Comparison of ENCODE assay signal across 23 mouse cellular contexts in the genomic region with DNA sequence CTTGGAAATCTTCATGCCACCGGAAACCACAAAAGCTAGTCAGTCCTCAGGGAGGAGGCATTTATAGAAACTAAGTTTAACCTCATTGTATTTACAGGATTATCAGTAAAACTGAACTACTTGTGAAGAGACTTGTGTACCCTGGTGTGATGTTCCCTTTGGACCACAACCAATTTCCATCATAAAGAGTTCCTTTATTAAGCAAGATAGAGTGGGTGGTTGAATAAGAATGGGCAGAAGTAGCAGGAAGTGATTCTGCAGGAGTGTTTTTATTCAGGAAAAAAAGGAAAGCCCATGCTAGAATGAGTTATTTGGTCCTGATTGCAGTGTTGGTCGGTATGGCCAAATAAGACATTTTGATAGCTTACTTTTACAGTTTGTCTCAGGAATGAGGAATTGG.
DNase-seq lines count a peak whose midpoint lies in the region; ATAC-seq lines count a peak whose summit lies in the region.
"Had no signal": no experiment of that assay in that cellular context is flagged by ENCODE, and none has a peak within 500 bp of the region (broad histone marks: within the 10 kb centered on the region; RNA-seq: fewer than 3 reads in every experiment).

No protein-coding gene starts in this region.

- WGBS in embryonic facial prominence, embryonic 10.5 days = 69% methylated on average over 2 of the region's 2 CpGs
- 67% methylated on average over 2 of the region's 2 CpGs for WGBS in liver, embryonic 11.5 days

- H3K4me3 ChIP-seq in embryonic facial prominence, embryonic 10.5 days = no peak overlapping the region
- no peak overlapping the region for H3K4me3 ChIP-seq in liver, embryonic 11.5 days (ENCODE audit: low read depth, low read length)
- H3K4me3 ChIP-seq: embryonic facial prominence, embryonic 13.5 days; embryonic facial prominence, embryonic 15.5 days; erythroblast, embryonic 14.5 days; forebrain, embryonic 10.5 days; forebrain, embryonic 12.5 days had no signal

- H3K36me3 ChIP-seq in embryonic facial prominence, embryonic 10.5 days (replicated peaks) = no peaks in the 10 kb centered on the region
- no peaks in the 10 kb centered on the region for H3K36me3 ChIP-seq in liver, embryonic 11.5 days (ENCODE audit: control insufficient read depth, insufficient read depth, low read length)
- H3K36me3 ChIP-seq: embryonic facial prominence, embryonic 13.5 days; embryonic facial prominence, embryonic 15.5 days; forebrain, embryonic 10.5 days; forebrain, embryonic 12.5 days; G1E had no signal

- no peak for ATAC-seq in liver, embryonic 11.5 days (replicated peaks; ENCODE audit: low FRiP score)
- ATAC-seq: forebrain, embryonic 14.5 days; forebrain, embryonic 16.5 days had no signal

- no peak overlapping the region for H3K27ac ChIP-seq in embryonic facial prominence, embryonic 10.5 days (replicated peaks)
- no peak overlapping the region for H3K27ac ChIP-seq in liver, embryonic 11.5 days (ENCODE audit: low read depth, low read length)
- H3K27ac ChIP-seq: embryonic facial prominence, embryonic 13.5 days; embryonic facial prominence, embryonic 15.5 days; forebrain, embryonic 10.5 days; forebrain, embryonic 12.5 days had no signal

- no peak overlapping the region for H3K9ac ChIP-seq in liver, embryonic 11.5 days (ENCODE audit: low read depth, low read length)
- H3K9ac ChIP-seq: embryonic facial prominence, embryonic 13.5 days; embryonic facial prominence, embryonic 15.5 days; forebrain, embryonic 12.5 days had no signal

- H3K4me2 ChIP-seq in liver, embryonic 11.5 days = no peak overlapping the region
- H3K4me2 ChIP-seq: embryonic facial prominence, embryonic 13.5 days; embryonic facial prominence, embryonic 15.5 days; forebrain, embryonic 12.5 days had no signal

- no peaks in the 10 kb centered on the region for H3K27me3 ChIP-seq in embryonic facial prominence, embryonic 10.5 days (replicated peaks; ENCODE audit: low read depth, poor library complexity, severe bottlenecking)
- H3K27me3 ChIP-seq in liver, embryonic 11.5 days (replicated peaks; ENCODE audit: control insufficient read depth, insufficient read depth, low read length) = no peaks in the 10 kb centered on the region
- H3K27me3 ChIP-seq: embryonic facial prominence, embryonic 13.5 days; embryonic facial prominence, embryonic 15.5 days; forebrain, embryonic 12.5 days had no signal

- no peaks in the 10 kb centered on the region for H3K4me1 ChIP-seq in embryonic facial prominence, embryonic 10.5 days
- H3K4me1 ChIP-seq in liver, embryonic 11.5 days (replicated peaks; ENCODE audit: control insufficient read depth, insufficient read depth, low read length) = no peaks in the 10 kb centered on the region
- H3K4me1 ChIP-seq: embryonic facial prominence, embryonic 13.5 days; embryonic facial prominence, embryonic 15.5 days; forebrain, embryonic 10.5 days; forebrain, embryonic 12.5 days had no signal

- no peaks in the 10 kb centered on the region for H3K9me3 ChIP-seq in embryonic facial prominence, embryonic 10.5 days
- H3K9me3 ChIP-seq in liver, embryonic 11.5 days (ENCODE audit: control insufficient read depth, low read length) = no peaks in the 10 kb centered on the region
- H3K9me3 ChIP-seq: embryonic facial prominence, embryonic 13.5 days; embryonic facial prominence, embryonic 15.5 days; forebrain, embryonic 10.5 days; forebrain, embryonic 12.5 days had no signal

- DNase-seq in ES-CJ7 (ENCODE audit: low read depth, low spot score) (peak; percentile 82), ZHBTc4 (ENCODE audit: low read depth, low spot score) (peak; percentile 61)
- DNase-seq in Muller cell, postnatal 12 days (ENCODE audit: inconsistent ontology term) = peak; percentile 6
- no peak for DNase-seq in embryonic facial prominence, embryonic 10.5 days (ENCODE audit: low spot score)
- no peak for DNase-seq in urinary bladder, postnatal 14 days (ENCODE audit: low spot score)
- no peak for DNase-seq in liver, embryonic 11.5 days (ENCODE audit: low spot score)
- DNase-seq: adrenal gland, adult 2 months; adrenal gland, postnatal 10 days; adrenal gland, postnatal 25 days; cerebellum, adult 11 months; cerebellum, adult 18-20 months; cerebellum, adult 8-10 months; cerebellum, adult 9-11 months; cerebellum, postnatal 14 days; cerebellum, postnatal 36 days had no signal

Comparison
In these comparisons a context has a peak if more than half of its experiments do, and no peak if none do; other contexts are left out.
1. DNase-seq: peak in ES-CJ7 (single experiment), Muller cell, postnatal 12 days (single experiment) and ZHBTc4 (single experiment); none in embryonic facial prominence, embryonic 10.5 days (single experiment), urinary bladder, postnatal 14 days (single experiment) and liver, embryonic 11.5 days (single experiment).